Mouse (Mus musculus) forebrain, postnatal 0 days (tissue): Measurements from ENCODE around the gene Cplx1. TPM values are rescaled to one million over a fixed set of nuclear protein-coding genes. Genes with fewer than 3 reads are reported as not detected.

Experiments
- ATAC-seq: fragments of 200-750 bp; cut with Nextera tagmentation; 2 replicates; pipeline ENCODE4 v1.8.0; 2017; ENCODE audit warnings: mild to moderate bottlenecking, moderate library complexity
- DNase-seq: peaks from one replicate; pipeline ENCODE4 v3.0.0-alpha.2; 2015
- H3K27ac ChIP-seq: fragments of 300-500 bp; sonication (generic); 2 replicates; pipeline ENCODE4 v1.5.1; 2014; ENCODE audit warnings: low read depth, mild to moderate bottlenecking, antibody characterized with exemption, low read length, moderate library complexity, mixed read lengths
- H3K27me3 ChIP-seq: fragments of 300-500 bp; sonication (generic); 2 replicates; pipeline ENCODE4 v1.6.1; 2014; ENCODE audit warnings: mild to moderate bottlenecking, low read length, mixed read lengths; ENCODE audit not compliant: insufficient read depth
- H3K36me3 ChIP-seq: fragments of 300-500 bp; sonication (generic); 2 replicates; pipeline ENCODE4 v1.6.1; 2014; ENCODE audit warnings: mild to moderate bottlenecking, moderate library complexity; ENCODE audit not compliant: insufficient read depth
- H3K4me1 ChIP-seq: fragments of 300-500 bp; sonication (generic); 2 replicates; pipeline ENCODE4 v1.6.1; 2014; ENCODE audit warnings: antibody characterized with exemption; ENCODE audit not compliant: insufficient read depth
- H3K4me2 ChIP-seq: fragments of 300-500 bp; sonication (generic); 2 replicates; pipeline ENCODE4 v1.6.1; 2014; ENCODE audit warnings: low read depth, mild to moderate bottlenecking, moderate library complexity
- H3K4me3 ChIP-seq: fragments of 300-500 bp; sonication (generic); 2 replicates; pipeline ENCODE4 v1.5.1; 2014; ENCODE audit warnings: low read depth, low read length, mixed read lengths
- H3K9ac ChIP-seq: fragments of 300-500 bp; sonication (generic); 2 replicates; pipeline ENCODE4 v1.6.1; 2014; ENCODE audit warnings: mild to moderate bottlenecking
- H3K9me3 ChIP-seq: fragments of 300-500 bp; sonication (generic); 2 replicates; pipeline ENCODE4 v1.6.1; 2016; ENCODE audit warnings: low read length
- CTCF ChIP-seq: sonication (generic); IDR thresholded peaks from 2 replicates; pipeline ENCODE4 v1.5.1; 2016; ENCODE audit warnings: antibody characterized with exemption, control low read depth, low read depth
- WGBS: fragments of 180-500 bp; shearing (Covaris S2); extraction: QIAGEN DNeasy Blood & Tissue Kit; methylation state at CpG from one replicate; pipeline ENCODE4 v1.1.7; 2014; 5-methylcytosine and 5-hydroxymethylcytosine counted together
- polyA plus RNA-seq: library from polyadenylated mRNA; unstranded; fragments of >200 nt; fragmentation: Nextera tagmentation; extraction: Ambion mirVana; gene quantifications from 2 replicates; pipeline ENCODE4 v1.2.1, GENCODE M21; 2015
- total RNA-seq: library from RNA; depleted of rRNA; stranded (reverse); fragments of >200 nt; gene quantifications from 2 replicates; pipeline ENCODE4 v1.2.3, GENCODE M21; 2014

The Cplx1 gene
- total and polyA plus RNA-seq, 2 experiments from 2014 or later: 38.1 to 146 TPM

- DNase-seq (no peak), ATAC-seq (no peak)
- Histone ChIP-seq H3K4me1 (no peaks in the 10 kb centered on the region), H3K27me3 (no peaks in the 10 kb centered on the region), H3K4me3 (no peak overlapping the region), H3K9me3 (no peaks in the 10 kb centered on the region), H3K4me2 (no peak overlapping the region), H3K36me3 (peaks cover 21% of the 10 kb centered on the region), H3K27ac (no peak overlapping the region), H3K9ac (no peak overlapping the region)
- TF ChIP-seq CTCF: no peak
- 74% methylated on average over 3 of the region's 3 CpGs for WGBS
These were observed 14.5 kb upstream of the Cplx1 start for GRCm38 (mm10) chr5:108564346-108564745.

- no peak for TF ChIP-seq CTCF
- Histone ChIP-seq H3K9me3 (no peaks in the 10 kb centered on the region), H3K27me3 (no peaks in the 10 kb centered on the region), H3K27ac (no peak overlapping the region), H3K36me3 (peaks cover 2% of the 10 kb centered on the region), H3K9ac (no peak overlapping the region), H3K4me3 (no peak overlapping the region), H3K4me1 (no peaks in the 10 kb centered on the region), H3K4me2 (no peak overlapping the region)
- 94% methylated on average over 2 of the region's 2 CpGs for WGBS
- no peak for ATAC-seq
- DNase-seq: no peak
These were observed 12.7 kb upstream of the Cplx1 start for GRCm38 (mm10) chr5:108562483-108562882.

- no peak overlapping the region for H3K9ac ChIP-seq
- H3K27ac ChIP-seq: no peak overlapping the region
- DNase-seq (no peak), ATAC-seq (no peak)
- H3K27me3 ChIP-seq: no peaks in the 10 kb centered on the region; the same call in 1 of the 2 replicates
- no peaks in the 10 kb centered on the region for H3K9me3 ChIP-seq
- no peak overlapping the region for H3K4me2 ChIP-seq
- H3K4me1 ChIP-seq: no peaks in the 10 kb centered on the region
- no peaks in the 10 kb centered on the region for H3K36me3 ChIP-seq
- 78% methylated on average over 4 of the region's 4 CpGs for WGBS
- TF ChIP-seq CTCF: no peak
- no peak overlapping the region for H3K4me3 ChIP-seq
These were observed 7.2 kb upstream of the Cplx1 start for GRCm38 (mm10) chr5:108556986-108557385.

- no peak overlapping the region for H3K9ac ChIP-seq
- H3K27me3 ChIP-seq: peaks cover 3% of the 10 kb centered on the region; the same call in 1 of the 2 replicates
- no peaks in the 10 kb centered on the region for H3K9me3 ChIP-seq
- no peak for TF ChIP-seq CTCF
- ATAC-seq (no peak), DNase-seq (no peak)
- no peak overlapping the region for H3K27ac ChIP-seq
- no peak overlapping the region for H3K4me3 ChIP-seq
- peaks cover under 1% of the 10 kb centered on the region for H3K4me1 ChIP-seq
- 81% methylated on average over 1 of the region's 1 CpGs for WGBS
- H3K4me2 ChIP-seq: no peak overlapping the region
- H3K36me3 ChIP-seq: no peaks in the 10 kb centered on the region
These were observed 4.2 kb upstream of the Cplx1 start for GRCm38 (mm10) chr5:108554041-108554440.

GRCm38 (mm10) chr5:108550207-108550594 lies 377 bp upstream of the Cplx1 start:
- no peak for TF ChIP-seq CTCF
- Histone ChIP-seq H3K27me3 (peaks cover 3% of the 10 kb centered on the region; the same call in 1 of the 2 replicates), H3K9ac (peak overlapping the region; percentile 82), H3K4me1 (peaks cover 8% of the 10 kb centered on the region), H3K36me3 (0 out of 2 replicates have a peak, but pooled peaks cover 2% of the 10 kb centered on the region), H3K4me2 (peak overlapping the region; percentile 85), H3K4me3 (peak overlapping the region; percentile 73), H3K9me3 (no peaks in the 10 kb centered on the region), H3K27ac (peak overlapping the region; percentile 67)
- DNase-seq: no peak
- ATAC-seq: peak; percentile 74
- WGBS: 2% methylated on average over 16 of the region's 16 CpGs

GRCm38 (mm10) chr5:108549137-108549488 lies 711 bp downstream of the Cplx1 start:
- WGBS: 12% methylated on average over 7 of the region's 7 CpGs
- TF ChIP-seq CTCF: no peak
- no peak for DNase-seq

GRCm38 (mm10) chr5:108547636-108548035 lies 2.2 kb downstream of the Cplx1 start:
- Histone ChIP-seq H3K4me1 (peaks cover 8% of the 10 kb centered on the region), H3K27ac (no peak overlapping the region), H3K27me3 (0 out of 2 replicates have a peak, but pooled peaks cover 3% of the 10 kb centered on the region), H3K9me3 (no peaks in the 10 kb centered on the region), H3K4me2 (no peak overlapping the region), H3K4me3 (no peak overlapping the region), H3K36me3 (0 out of 2 replicates have a peak, but pooled peaks cover 2% of the 10 kb centered on the region), H3K9ac (no peak overlapping the region)
- DNase-seq: no peak
- WGBS: 89% methylated on average over 5 of the region's 5 CpGs
- no peak for ATAC-seq
- no peak for TF ChIP-seq CTCF

More at GRCm38 (mm10) chr5:108549137-108549488, 711 bp downstream of the Cplx1 start:
- Histone ChIP-seq H3K27ac (0 out of 2 replicates have a peak overlapping the region, but pooled peaks have one; percentile 67), H3K4me3 (peak overlapping the region; percentile 73), H3K4me2 (peak overlapping the region; percentile 85), H3K36me3 (0 out of 2 replicates have a peak, but pooled peaks cover 2% of the 10 kb centered on the region), H3K27me3 (peaks cover 3% of the 10 kb centered on the region; the same call in 1 of the 2 replicates), H3K4me1 (peaks cover 8% of the 10 kb centered on the region), H3K9me3 (no peaks in the 10 kb centered on the region), H3K9ac (peak overlapping the region; percentile 82)
- no peak for ATAC-seq
